Mouse (Mus musculus): ENCODE results near the gene H2al1m.
"Not testable (repeated sequence)": the region's sequence is repeated elsewhere in the genome, so short reads cannot be mapped to it uniquely, and the experiment has no call there.

H2al1m gene

DNA sequence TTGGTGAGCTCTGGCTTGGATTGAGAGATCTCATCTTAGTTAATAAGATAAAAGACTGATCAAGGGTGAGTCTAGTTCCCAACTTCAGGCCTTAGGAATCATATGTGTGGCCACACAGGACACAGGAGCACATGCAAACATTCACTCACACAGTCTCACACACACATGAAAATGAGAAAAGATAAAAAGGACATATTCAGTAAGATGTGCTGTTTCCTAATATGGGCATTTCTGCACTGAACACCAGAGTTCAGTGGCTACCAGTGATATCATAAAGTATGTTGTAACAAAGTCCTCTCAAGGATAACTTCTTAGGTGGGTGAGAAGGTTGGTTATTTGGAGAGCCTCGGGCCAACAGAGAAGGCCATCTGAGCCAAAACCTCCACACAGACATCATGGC, at the start of gene H2al1m:
TSS of gene H2al1m (plus strand) at position 301 of the 400 bp plus-strand sequence.
- not testable (repeated sequence) for DNase-seq (ENCODE audit: low spot score)

DNA sequence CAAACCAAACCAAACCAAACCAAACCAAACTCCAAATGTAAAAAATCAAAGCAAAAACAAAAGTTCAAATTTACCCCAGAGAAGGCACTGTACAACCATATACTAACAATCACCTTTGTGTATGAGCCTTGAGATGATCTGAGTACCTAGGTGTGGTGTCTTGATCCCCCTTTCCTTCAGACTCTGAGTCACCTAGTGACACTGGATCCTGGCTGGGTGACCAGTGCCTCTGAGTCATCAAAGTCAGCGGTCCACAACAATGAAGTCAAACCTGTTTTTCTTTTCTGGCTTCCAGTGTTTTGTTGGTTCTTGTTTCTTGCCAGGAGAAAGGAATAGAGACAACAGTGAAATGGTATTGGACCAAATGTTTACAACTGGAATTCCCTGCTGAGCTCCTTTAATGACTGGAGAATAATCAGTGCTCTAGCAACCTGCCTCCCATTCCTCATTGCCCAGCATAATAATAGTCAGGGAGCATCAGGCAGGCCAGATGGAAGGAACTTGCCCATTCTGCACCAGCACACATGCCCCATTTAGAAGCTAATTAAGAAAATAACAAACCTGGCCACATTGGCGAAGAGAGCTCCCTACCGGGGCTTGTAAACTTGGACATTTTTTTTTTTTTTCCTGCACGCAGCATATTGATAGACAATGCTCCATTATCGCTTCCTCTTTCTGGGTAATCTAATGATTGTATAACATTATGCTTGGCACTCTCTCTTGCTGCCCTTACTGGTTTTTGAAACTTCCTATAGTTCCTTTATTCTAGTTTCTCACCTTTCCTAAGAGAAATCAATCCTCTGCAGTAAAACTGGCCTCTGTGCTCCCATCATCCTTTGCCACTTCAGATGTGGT, 42.6 kb upstream of the H2al1m start:
- no peak for DNase-seq (ENCODE audit: low spot score)

DNA sequence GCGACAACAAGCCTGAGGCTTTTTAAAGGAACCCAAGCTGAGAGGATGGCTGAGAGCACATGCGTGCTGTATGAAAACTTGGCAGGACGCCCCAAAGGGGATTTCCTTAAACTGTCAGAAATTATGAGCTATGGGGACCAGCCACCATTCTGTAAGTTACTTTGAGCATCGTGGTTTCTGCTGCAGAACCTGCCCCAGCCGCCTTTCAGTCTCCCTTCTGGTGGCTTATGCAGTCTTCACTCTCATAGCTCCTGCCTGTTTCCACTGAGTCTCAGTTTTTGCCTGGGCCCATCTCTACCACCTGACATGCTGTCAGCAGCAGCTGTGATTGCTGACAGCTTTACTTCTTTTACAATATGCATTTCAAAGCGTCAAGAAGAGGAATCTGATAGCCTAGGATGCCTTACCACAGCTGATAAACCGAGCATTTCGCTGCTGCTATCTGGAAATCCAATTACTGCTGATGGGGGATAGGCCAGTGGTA, 40.1 kb upstream of the H2al1m start:
- DNase-seq (ENCODE audit: low spot score) = peak; percentile 39

DNA sequence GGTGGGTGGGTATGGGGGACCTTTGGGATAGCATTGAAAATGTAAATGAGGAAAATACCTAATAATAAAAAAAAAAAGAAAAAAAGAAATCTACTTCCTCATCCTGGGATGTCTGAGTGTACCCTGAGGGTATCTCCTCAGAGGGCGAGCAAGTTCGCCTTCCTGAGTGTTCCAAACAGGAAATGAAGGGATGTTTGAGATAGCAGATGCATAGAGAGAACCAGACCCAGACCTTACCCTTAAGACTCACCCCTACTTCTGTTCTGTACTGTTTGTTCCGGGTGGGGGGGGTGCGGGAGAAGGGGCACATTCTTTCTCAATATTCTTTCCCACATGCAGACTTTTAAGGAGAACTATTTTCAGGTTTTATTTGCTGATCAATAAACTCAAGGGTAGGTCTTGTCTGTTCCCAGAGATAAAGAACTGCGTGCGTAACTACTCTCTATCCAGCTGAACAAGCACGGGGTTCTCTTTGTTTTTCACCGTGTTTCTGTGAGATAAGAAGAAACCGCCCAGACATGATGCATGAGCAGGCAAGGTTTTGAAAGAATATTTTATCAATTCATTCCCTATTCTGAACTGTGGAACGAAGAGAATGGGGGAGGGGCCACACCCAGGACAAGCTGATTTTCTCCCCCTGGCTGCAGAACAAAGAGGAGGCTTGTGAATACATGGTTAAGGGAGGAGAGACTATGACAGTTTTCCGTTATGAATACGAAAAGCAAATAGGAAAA, 38.8 kb upstream of the H2al1m start:
- peak; percentile 42 for DNase-seq (ENCODE audit: low spot score)

DNA sequence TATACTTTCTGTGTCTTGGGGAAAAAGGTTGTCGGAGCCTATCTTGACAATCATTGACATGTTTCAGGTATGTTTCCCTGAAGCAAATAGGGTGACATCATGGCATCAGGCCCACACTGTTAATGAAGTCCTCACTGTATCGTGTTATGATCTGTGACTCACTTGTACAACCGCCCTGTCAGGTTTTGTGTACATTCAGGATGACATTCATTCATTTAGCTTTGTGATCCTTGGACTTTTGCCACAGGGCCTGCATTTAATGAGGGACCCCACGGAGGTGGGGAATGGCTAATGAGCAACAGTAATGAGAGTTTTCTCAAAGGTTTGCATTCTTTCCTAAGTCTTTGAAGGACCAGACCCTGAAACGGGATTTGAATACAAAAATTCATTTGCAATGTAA, 34.7 kb upstream of the H2al1m start:
- DNase-seq (ENCODE audit: low spot score) = no peak

DNA sequence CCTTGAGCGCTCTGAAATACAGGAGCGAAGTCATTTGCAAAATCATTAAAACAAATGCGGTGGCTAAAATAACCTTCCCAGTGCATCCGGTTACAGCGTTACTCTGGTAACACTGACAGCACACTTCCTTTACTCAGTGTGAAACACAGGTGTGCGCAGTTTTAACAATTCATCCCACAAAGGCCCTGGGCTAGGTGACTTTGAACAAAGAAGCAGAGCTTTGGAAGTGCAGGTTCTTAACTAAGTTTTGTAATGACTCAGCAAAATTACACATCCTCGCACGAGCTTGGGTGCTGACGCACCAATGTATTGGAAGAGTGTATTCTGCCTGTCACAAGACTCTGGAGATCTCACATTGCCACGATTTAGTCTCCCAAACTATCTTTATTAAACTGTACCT, 29.6 kb upstream of the H2al1m start:
- no peak for DNase-seq (ENCODE audit: low spot score)

DNA sequence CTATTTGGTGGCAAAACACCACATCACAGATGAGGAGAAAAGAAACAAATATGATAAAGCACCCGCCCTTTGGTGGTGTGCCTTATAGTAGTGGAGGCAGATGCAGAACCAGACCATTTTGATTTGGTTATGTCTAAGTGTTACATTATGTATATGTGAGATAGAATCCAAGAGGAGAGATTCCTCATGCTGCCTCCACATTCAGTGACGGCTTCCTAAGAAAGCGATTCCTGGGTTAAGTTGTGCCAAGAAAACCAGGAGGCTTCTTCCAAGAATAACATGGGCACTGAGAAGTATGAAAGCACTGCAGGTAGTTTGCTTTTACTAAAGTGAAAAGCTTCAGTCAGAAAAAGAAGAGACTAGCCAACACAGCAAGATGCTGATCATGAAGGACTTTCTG, 28.7 kb upstream of the H2al1m start:
- DNase-seq (ENCODE audit: low spot score) = no peak

DNA sequence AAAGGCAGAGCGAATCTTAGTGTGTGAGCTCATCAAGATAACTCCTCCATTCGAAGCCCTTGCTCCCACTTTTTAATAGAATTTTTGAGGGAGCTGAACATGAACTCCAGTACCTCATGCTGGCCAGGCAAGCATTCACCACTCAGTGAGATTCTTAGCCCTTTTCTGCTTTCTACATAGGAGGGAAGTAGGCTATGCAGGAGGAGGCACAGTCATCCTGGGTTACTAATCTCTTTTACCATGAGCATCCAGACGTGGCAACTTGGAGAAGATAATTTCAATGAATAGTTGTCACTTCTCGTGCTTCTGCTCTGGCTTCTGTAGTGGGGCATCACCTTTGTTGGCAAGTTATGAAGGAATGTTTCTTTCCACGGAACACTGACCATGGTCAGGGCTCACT, 26.8 kb upstream of the H2al1m start, which contains the start of gene Gm14862:
TSS of gene Gm14862 (minus strand) at position 134 of the 400 bp plus-strand sequence.
- DNase-seq (ENCODE audit: low spot score) = no peak

DNA sequence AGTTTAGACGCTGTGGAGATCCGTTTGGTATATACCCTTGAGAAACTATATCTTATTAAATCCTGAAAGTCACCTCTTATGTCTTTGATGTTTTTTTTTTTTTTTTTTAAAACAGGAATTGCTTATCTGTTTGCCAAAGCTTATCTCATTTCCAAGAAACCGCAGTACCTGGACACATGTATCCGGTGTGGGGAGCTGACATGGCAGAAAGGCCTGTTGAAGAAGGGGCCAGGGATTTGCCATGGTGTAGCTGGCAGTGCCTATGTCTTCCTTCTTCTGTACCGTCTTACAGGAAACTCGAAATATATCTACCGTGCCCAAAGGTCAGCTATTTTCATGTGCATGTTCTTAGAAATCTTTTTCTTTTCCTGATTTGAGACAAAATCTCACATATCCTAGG, 25.7 kb upstream of the H2al1m start:
- DNase-seq (ENCODE audit: low spot score) = no peak

DNA sequence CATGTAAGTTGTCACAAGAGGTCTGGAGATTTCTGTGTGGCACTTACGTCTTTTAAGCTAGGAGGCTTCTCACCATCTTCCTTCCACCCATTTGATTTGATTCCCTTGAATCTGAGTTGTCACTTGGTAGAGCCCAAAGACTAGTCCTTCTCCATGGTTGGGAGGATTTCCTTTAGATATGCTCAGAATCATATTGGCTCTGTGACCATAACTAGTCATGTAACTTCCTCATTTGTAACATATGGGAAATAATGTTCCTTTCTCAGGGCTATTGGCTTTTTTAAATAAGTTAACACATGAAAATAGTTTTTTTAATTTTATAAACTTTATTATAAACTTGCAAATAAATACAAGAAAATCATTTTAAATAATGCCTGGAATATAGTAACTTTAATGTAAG, 24.3 kb upstream of the H2al1m start:
- DNase-seq (ENCODE audit: low spot score) = no peak

DNA sequence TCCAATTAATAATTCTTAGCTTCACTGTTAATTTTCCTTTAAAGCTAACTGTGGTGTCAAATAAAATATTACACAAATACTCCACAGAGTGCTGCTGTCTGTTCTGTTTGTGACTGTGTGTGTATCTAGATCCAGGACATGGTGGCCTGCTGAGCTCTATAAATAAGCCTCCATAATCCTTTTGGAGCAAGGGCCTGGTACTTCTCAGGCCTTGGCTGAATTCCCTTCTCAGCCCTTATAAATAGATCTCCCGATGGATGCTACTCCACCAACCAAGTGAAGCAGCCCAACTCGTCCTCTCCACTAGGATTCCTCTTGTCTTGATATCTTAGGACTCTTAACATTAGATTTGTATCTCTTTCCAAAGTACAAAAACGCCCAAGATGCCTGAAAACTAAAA, 12.5 kb upstream of the H2al1m start:
- no peak for DNase-seq (ENCODE audit: low spot score)

DNA sequence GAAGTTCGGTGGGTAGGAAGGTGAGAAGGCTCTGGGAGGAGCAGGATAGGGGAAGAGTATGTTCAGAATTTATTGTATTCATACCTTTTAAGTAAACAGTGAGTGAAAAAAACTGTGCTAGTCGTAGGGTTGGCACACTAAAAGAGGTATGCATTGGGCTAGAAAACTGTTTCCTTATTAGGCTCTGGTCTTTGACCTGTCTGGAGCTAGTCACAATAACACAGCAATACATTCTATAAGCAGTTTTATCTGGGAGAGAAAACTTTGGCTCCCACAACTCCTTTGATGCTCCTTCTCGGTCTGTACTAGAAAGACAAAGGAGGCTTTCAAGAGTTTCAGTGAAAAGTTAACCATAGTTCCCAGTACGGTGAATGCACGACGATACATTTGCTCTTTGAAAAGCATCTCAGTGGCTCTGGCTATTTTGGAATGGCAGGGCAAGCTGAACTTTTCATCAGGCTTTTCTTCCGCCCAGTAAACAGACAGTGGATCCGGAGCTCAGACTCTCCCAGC, 11.6 kb upstream of the H2al1m start:
- DNase-seq (ENCODE audit: low spot score) = no peak

DNA sequence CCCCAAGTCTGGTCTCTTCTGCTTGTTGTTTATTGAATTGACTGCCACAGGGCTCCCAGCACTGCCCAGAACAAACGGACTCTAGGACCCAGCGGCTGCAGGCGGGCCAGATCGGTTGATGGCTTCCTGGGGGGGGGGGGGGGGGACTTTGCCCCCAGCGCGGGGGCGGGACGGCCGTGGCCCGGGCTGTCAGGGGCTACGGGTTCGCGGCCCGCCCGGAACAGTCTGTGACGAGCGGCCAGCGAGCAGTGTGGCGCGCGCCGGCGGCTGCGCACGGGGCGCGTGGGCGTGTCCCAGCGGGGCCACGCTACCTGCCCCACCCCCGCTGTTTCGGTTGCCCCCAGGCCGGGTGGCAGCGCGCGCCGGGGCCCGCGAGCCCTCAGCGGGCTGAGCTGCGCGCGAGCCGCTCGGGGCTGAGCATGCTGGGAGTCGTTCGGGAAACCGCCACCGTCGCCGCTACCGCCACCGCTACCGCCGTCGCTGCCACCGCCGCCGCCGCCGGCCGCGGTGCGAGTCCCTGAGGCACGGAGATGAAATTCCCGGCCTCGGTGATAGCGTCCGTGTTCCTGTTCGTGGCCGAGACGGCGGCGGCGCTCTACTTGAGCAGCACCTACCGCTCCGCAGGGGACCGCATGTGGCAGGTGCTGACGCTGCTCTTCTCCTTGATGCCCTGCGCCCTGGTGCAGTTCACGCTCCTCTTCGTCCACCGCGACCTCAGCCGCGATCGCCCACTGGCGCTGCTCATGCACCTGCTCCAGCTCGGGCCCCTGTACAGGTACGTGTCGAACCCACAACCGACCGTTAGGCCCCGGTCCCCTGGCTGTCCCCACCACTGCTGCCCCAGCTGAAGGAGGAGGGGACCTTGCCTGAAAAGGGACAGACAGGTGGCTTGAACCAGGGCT, 10.9 kb upstream of the H2al1m start, which contains the start of gene Xk:
TSS of gene Xk (plus strand) at position 297 of the 902 bp plus-strand sequence.
- DNase-seq (ENCODE audit: low spot score) = peak; percentile 70

DNA sequence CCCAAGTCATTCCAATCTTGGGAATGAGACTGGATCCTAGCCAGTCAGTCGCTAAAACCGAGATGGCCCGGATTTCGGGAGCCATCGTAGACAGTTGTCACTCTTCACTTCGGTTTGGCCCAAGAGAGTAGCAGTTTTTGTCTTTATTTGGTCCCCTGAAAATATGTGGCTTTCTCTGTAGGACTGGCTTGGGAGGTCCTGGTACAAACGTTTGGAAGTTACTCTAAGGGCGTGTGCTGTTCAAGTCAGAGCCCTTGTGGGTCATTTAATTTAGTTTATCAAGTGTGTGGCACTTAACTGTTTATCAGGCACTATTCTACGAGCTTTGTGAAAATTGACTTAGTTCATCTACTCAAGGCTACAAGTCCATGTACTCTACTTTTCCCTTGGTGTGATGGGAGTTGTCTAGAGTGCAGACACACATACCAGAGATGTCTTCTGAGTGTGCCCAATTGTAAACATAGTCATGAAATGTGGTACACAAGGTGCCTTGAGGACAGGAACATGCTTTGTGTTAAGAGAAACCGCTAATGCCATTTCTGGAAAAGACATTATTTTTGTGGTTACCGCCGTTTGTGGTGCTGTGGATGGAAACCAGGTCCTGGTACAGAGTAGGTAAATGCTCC, 10.1 kb upstream of the H2al1m start:
- no peak for DNase-seq (ENCODE audit: low spot score)

DNA sequence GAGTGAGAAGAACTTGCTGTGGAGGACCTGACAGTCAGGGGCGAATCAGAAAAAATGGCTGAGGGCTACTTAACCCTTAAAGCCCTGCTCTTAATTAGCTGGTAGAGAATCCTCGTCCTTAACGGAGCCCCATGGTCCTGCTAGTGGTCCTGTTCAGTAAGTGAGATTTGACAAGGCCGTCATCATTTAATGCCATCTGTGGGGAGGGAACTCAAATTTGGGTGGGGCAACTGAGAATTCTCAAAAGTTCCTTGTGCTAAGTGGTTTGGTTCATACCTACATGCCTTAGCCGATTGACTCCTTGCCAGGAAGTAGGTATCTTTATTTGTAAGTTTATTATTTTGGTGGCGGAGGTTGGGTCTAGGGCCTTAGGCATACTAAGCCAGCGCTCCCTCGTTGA, 9.2 kb upstream of the H2al1m start:
- DNase-seq (ENCODE audit: low spot score) = no peak

DNA sequence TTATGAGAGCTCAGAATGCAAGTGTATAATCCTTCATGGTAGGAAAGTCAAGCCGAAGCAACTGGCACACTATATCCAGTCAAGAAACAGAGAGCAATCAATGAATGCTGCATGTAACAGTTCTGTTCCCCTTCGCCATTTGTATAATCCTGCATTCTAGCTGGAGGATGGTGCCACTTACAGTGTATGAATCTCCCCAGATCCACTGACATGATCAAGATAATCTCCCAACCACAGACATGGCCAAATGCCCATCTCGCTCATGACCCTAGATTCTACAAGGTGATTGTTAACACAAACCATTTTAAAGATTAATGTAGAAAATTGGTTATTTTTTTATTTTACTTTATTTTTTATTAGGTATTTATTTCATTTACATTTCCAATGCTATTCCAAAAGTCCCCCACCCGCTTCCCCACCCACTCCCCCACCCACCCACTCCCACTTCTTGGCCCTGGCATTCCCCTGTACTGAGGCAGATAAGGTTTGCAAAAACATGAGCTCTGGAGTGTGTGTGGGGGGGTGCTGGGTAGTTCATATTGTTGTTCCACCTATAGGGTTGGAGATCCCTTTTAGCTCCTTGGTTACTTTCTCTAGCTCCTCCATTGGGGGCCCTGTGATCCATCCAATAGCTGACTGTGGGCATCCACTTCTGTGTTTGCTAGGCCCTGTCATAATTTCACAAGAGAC, 9.7 kb downstream of the H2al1m start:
- not testable (repeated sequence) for DNase-seq (ENCODE audit: low spot score)

DNA sequence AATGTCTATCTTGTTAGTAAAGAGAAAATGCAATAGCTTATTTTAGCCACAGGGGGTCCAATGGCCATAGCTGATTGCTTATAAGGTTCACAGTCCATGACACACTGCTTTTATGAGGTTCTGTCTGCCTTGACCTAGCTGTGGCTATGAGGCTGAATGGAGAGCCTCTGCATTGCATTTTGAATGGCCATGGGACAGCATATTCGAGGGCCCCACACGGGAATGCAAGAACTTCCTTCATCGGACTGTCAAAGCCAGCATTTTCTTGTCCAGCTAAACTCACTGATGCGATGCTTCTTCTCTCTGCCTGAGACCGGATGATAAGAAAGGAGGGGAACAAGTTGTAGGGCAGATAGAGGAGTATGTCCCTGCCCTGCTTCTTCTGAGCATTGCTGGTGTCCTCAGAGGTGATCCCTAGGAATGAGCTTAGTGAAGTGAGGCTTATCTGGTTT, 14.9 kb downstream of the H2al1m start:
- DNase-seq (ENCODE audit: low spot score) = no peak

DNA sequence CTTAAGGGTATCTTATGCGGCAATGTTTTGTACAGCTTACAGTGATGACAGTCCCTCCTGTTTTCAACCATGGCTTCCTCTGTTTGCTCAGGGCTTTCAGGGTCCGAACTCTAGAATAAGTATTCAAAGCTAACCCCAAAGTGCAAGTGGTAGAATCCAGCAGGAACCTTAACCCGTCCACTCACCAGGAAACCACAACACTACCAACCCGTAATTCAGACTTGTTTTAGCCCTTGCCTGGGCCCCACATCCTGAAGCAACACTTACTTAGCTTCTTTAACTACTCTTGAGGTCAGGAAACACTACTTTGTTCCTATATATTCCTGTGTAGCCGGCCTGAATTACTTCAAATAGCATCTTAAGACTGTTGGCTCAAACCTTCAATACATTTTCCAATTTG, 19.2 kb downstream of the H2al1m start:
- DNase-seq (ENCODE audit: low spot score) = no peak

DNA sequence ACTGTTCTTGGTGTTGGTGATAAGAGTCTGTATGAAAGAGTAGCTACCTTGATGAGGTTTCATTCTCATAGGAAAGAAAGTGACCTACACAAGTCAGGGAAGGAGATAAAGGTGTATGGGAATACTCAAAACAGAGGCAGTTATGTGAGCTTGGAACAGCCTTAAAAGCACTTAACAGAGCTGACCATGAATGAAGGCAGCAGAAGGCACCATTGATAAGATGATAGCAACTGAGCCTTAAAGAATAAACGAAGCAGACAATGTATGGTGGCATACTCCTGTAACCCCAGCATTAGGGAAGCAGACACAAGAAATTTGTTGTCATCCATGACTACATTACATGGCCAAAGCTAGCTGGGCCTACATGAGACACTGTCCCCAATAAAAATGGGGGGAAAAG, 19.9 kb downstream of the H2al1m start:
- DNase-seq (ENCODE audit: low spot score) = no peak

DNA sequence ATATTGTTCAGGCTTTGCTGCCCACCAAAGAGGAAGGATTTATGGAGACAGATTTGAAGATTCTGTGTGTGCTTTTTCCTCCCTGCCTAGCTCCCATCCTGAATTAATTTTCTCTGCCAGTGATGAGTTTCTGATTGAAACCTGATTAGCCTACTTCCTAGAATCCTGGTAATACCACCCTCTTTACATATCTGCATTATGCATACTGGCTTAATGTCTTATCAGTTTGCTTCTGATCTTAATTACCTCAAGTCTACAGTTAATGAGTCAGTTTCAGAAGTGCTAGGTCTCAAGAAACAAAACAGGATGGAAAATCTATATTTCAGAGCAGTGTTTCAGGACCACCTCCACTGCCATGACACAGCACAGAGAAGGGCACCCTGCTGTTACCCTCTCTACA, 32.9 kb downstream of the H2al1m start:
- not testable (repeated sequence) for DNase-seq (ENCODE audit: low spot score)

DNA sequence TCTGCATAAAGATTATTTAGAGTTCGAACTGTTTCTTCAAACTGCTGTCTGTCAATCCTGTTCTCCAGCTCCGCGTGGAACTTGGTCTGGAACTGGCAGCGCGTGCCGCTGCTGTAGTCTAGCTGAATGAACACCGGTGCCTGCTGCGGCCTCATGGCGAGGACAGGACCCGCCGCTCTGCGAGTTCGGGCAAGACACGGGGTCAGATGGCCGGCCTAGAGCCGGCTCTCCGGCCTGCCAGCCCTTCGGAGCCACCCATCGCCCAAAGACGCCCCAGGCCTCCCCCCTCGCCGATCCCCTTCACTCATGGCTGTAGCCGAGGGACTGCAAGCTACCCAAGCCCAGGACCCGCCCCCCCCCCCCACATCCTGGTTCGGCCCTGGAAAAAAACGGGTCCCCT, 44.4 kb downstream of the H2al1m start:
- not testable (repeated sequence) for DNase-seq (ENCODE audit: low spot score)
